Mouse (Mus musculus) embryonic facial prominence, embryonic 12.5 days (tissue): Measurements from ENCODE around the gene Tmem170b. TPM values are rescaled to one million over a fixed set of nuclear protein-coding genes. Genes with fewer than 3 reads are reported as not detected.

ENCODE experiments used
- ATAC-seq: fragments of 200-750 bp; cut with Nextera tagmentation; 2 replicates; pipeline ENCODE4 v1.8.0; 2017; ENCODE audit not compliant: insufficient number of reproducible peaks, insufficient read depth, low FRiP score, low TSS enrichment
- H3K27ac ChIP-seq: fragments of 300-500 bp; sonication (generic); 2 replicates; pipeline ENCODE4 v1.5.1; 2016; ENCODE audit warnings: mild to moderate bottlenecking
- H3K27me3 ChIP-seq: fragments of 300-500 bp; sonication (generic); 2 replicates; pipeline ENCODE4 v1.6.1; 2016; ENCODE audit warnings: mild to moderate bottlenecking, moderate library complexity
- H3K36me3 ChIP-seq: fragments of 300-500 bp; sonication (generic); 2 replicates; pipeline ENCODE4 v1.6.1; 2016; ENCODE audit warnings: mild to moderate bottlenecking
- H3K4me1 ChIP-seq: fragments of 300-500 bp; sonication (generic); 2 replicates; pipeline ENCODE4 v1.6.1; 2016
- H3K4me2 ChIP-seq: fragments of 300-500 bp; sonication (generic); replicated peaks from 2 replicates; pipeline ENCODE4 v1.6.1; 2016; ENCODE audit warnings: mild to moderate bottlenecking, moderate library complexity
- H3K4me3 ChIP-seq: fragments of 300-500 bp; sonication (generic); 2 replicates; pipeline ENCODE4 v1.5.1; 2016; ENCODE audit warnings: mild to moderate bottlenecking
- H3K9ac ChIP-seq: fragments of 300-500 bp; sonication (generic); 2 replicates; pipeline ENCODE4 v1.6.1; 2016; ENCODE audit warnings: mild to moderate bottlenecking, moderate library complexity
- H3K9me3 ChIP-seq: fragments of 300-500 bp; sonication (generic); 2 replicates; pipeline ENCODE4 v1.6.1; 2016; ENCODE audit warnings: mild to moderate bottlenecking, moderate library complexity
- WGBS: fragments of 180-500 bp; shearing (Covaris S2); methylation state at CpG from one replicate; pipeline ENCODE4 v1.1.7; 2016; 5-methylcytosine and 5-hydroxymethylcytosine counted together
- polyA plus RNA-seq: library from polyadenylated mRNA; unstranded; fragments of >200 nt; fragmentation: Nextera tagmentation; extraction: Ambion mirVana; gene quantifications from 2 replicates; pipeline ENCODE4 v1.2.1, GENCODE M21; 2016

Gene Tmem170b
- polyA plus RNA-seq, 1 experiment from 2014 or later: 11.6 TPM

- no peaks in the 10 kb centered on the region for H3K4me1 ChIP-seq
- no peak overlapping the region for H3K4me3 ChIP-seq
- WGBS: 90% methylated on average over 4 of the region's 4 CpGs
- no peak overlapping the region for H3K27ac ChIP-seq
- no peak for ATAC-seq
- H3K9ac ChIP-seq: no peak overlapping the region
- H3K27me3 ChIP-seq: no peaks in the 10 kb centered on the region
- H3K36me3 ChIP-seq: no peaks in the 10 kb centered on the region
- H3K4me2 ChIP-seq: no peak overlapping the region
- no peaks in the 10 kb centered on the region for H3K9me3 ChIP-seq
These were observed 13.8 kb downstream of the Tmem170b start for GRCm38 (mm10) chr13:41619470-41619869.

DNA sequence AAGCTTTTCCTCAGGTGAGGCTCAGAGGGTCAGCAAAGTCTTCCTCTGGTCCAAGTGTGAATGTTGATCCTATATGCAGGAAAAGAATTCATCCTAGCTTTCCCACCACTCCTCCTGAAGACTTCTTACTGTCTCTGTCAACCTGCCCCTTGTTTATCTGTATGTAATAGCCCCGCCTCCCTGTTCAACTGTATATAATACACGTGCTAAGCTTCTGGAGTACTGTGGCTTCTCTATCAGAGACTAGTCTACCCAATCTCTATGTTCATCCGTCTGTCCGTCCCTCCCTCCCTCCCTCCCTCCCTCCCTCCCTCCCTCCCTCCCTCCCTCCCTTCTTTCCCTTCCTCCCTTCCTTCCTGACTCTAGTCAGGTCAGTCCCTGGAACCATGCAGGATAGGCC is 14.4 kb downstream of the Tmem170b start:
- Histone ChIP-seq H3K4me2 (no peak overlapping the region), H3K27me3 (no peaks in the 10 kb centered on the region), H3K4me1 (no peaks in the 10 kb centered on the region), H3K9me3 (no peaks in the 10 kb centered on the region), H3K4me3 (no peak overlapping the region), H3K9ac (no peak overlapping the region), H3K27ac (no peak overlapping the region), H3K36me3 (no peaks in the 10 kb centered on the region)
- WGBS: 83% methylated on average over 4 of the region's 4 CpGs
- no peak for ATAC-seq

DNA sequence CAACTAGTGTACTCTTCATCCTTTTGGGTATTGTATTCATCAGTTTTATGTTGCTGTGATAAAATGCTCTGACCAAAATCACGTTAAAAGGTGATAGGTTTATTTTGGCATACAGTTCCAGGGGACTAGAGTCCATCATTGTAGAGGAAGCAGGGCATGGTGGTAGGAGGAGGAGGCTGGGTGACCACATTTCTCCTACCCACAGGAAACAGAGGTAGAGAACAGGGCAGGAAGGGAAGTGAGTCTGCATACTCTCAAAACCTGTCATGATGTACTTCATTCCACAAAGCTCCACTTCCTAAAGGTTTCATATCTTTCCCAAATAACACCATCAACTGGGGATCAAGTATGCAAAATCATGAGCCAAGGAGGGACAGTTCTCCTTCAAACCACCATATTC is 18.4 kb downstream of the Tmem170b start:
- no peaks in the 10 kb centered on the region for H3K36me3 ChIP-seq
- no peak overlapping the region for H3K9ac ChIP-seq
- ATAC-seq: no peak
- H3K9me3 ChIP-seq: no peaks in the 10 kb centered on the region
- H3K27me3 ChIP-seq: no peaks in the 10 kb centered on the region
- no peak overlapping the region for H3K4me2 ChIP-seq
- H3K4me3 ChIP-seq: no peak overlapping the region
- peaks cover 3% of the 10 kb centered on the region; the same call in 1 of the 2 replicates for H3K4me1 ChIP-seq
- no peak overlapping the region for H3K27ac ChIP-seq
- 81% methylated on average over 1 of the region's 1 CpGs for WGBS

DNA sequence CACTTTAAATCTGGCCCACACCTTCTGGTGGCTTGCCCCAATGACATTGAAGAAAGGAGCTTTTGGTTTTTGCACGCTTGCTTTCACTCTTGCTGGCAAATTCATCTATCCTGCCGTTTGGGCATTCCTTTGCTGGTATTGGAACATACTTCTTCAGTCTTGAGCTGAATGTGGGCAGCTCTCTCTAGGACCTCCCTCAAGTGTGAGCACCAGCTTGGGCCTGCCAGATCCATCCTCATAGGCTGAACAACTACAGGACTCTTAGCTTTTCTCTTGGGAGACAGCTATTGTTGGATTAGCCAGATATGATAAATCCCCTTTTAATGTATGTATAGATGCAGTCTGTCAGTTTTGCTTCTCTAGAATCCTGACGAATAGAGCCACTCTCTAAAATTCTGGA is 19.5 kb downstream of the Tmem170b start:
- no peaks in the 10 kb centered on the region for H3K9me3 ChIP-seq
- no peak for ATAC-seq
- H3K27ac ChIP-seq: no peak overlapping the region
- peaks cover 3% of the 10 kb centered on the region; the same call in 1 of the 2 replicates for H3K4me1 ChIP-seq
- H3K4me2 ChIP-seq: no peak overlapping the region
- no peak overlapping the region for H3K4me3 ChIP-seq
- H3K9ac ChIP-seq: no peak overlapping the region
- WGBS: 86% methylated on average over 3 of the region's 3 CpGs
- H3K27me3 ChIP-seq: no peaks in the 10 kb centered on the region
- no peaks in the 10 kb centered on the region for H3K36me3 ChIP-seq

GRCm38 (mm10) chr13:41627277-41627916 is 21.7 kb downstream of the Tmem170b start:
- WGBS: 50% methylated on average over 3 of the region's 3 CpGs

DNA sequence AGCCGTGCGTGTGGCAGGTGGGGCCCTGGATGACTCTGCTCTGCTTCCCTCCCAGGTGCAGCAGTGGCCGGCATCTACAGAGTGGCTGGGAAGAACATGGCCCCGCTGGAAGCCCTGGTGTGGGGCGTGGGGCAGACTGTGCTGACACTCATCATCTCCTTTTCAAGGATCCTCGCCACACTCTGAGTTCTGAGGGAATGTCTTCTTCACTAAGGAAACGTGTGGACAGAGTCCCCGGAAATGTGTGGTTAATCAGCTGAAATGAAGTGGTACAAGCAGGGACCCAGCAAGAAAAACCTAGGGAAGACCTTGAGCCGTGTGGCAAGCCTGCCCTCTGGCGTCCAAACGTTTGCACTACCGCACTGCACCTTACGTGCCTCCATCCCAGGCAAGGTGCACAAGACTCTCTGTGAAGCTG is 28.7 kb downstream of the Tmem170b start:
- Histone ChIP-seq H3K4me2 (no peak overlapping the region), H3K4me3 (no peak overlapping the region), H3K36me3 (0 out of 2 replicates have a peak, but pooled peaks cover 5% of the 10 kb centered on the region), H3K27ac (no peak overlapping the region), H3K27me3 (no peaks in the 10 kb centered on the region), H3K9ac (no peak overlapping the region), H3K4me1 (no peaks in the 10 kb centered on the region), H3K9me3 (no peaks in the 10 kb centered on the region)
- WGBS: 24% methylated on average over 13 of the region's 13 CpGs
- ATAC-seq: no peak

More at GRCm38 (mm10) chr13:41627277-41627916, 21.7 kb downstream of the Tmem170b start:
- Histone ChIP-seq H3K27me3 (no peaks in the 10 kb centered on the region), H3K4me3 (no peak overlapping the region), H3K36me3 (0 out of 2 replicates have a peak, but pooled peaks cover 5% of the 10 kb centered on the region), H3K9ac (no peak overlapping the region), H3K4me1 (peaks cover 3% of the 10 kb centered on the region; the same call in 1 of the 2 replicates), H3K27ac (no peak overlapping the region), H3K9me3 (no peaks in the 10 kb centered on the region), H3K4me2 (no peak overlapping the region)
- ATAC-seq: no peak

DNA sequence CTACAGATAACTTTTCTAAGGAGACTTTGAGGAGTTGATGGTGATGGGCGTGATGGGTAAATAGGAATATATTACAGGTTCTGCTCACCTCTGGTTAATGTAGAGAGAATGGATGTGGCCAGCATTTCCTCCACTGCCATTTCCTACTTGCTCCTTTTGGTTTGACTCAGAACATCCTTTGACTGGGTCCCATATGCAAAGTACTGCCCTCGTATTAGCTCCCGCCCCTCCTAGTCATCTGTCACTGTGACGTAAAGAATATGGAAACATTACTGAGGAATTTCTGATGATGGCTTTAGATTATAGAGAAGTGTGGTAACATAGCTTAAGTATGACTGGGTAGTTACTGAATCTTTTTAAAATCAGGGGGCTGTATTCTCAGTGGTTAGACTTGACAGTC is 32.4 kb downstream of the Tmem170b start:
- H3K4me1 ChIP-seq: no peaks in the 10 kb centered on the region
- no peak overlapping the region for H3K27ac ChIP-seq
- no peak overlapping the region for H3K9ac ChIP-seq
- H3K27me3 ChIP-seq: no peaks in the 10 kb centered on the region
- 87% methylated on average over 4 of the region's 4 CpGs for WGBS
- ATAC-seq: no peak
- H3K4me2 ChIP-seq: no peak overlapping the region
- no peaks in the 10 kb centered on the region for H3K36me3 ChIP-seq
- H3K4me3 ChIP-seq: no peak overlapping the region
- no peaks in the 10 kb centered on the region for H3K9me3 ChIP-seq

- WGBS: 24% methylated on average over 6 of the region's 6 CpGs
These were observed 37.1 kb downstream of the Tmem170b start for GRCm38 (mm10) chr13:41642851-41643250.

DNA sequence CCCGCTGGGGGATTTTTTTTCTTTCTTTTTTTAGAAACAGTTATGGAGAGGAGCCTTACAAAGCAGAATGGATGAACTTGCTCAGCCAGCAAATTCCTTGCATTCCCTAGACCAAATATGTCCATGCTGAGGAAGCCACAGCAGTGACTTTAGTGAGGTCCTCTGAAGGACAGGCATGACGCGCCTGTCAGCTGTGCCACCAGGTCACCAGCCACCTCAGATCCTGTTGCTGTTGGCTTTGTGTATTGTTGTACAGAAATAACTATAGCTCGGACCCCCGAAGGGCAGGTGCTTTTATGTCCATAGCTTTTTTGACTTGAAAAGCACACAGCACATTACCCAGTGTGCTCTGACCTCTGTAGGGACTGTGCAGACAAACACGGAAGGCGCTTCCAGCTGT is 38.1 kb downstream of the Tmem170b start:
- Histone ChIP-seq H3K4me1 (peaks cover 15% of the 10 kb centered on the region), H3K4me2 (no peak overlapping the region), H3K9me3 (no peaks in the 10 kb centered on the region), H3K9ac (no peak overlapping the region), H3K4me3 (no peak overlapping the region), H3K27me3 (no peaks in the 10 kb centered on the region), H3K36me3 (no peaks in the 10 kb centered on the region), H3K27ac (no peak overlapping the region)
- no peak for ATAC-seq
- 62% methylated on average over 7 of the region's 7 CpGs for WGBS

More at GRCm38 (mm10) chr13:41642851-41643250, 37.1 kb downstream of the Tmem170b start:
- Histone ChIP-seq H3K27me3 (no peaks in the 10 kb centered on the region), H3K9ac (no peak overlapping the region), H3K36me3 (no peaks in the 10 kb centered on the region), H3K4me1 (peaks cover 15% of the 10 kb centered on the region), H3K27ac (no peak overlapping the region), H3K4me3 (no peak overlapping the region), H3K9me3 (no peaks in the 10 kb centered on the region), H3K4me2 (no peak overlapping the region)
- no peak for ATAC-seq

- Histone ChIP-seq H3K9ac (no peak overlapping the region), H3K9me3 (no peaks in the 10 kb centered on the region), H3K4me3 (no peak overlapping the region), H3K36me3 (no peaks in the 10 kb centered on the region), H3K27me3 (no peaks in the 10 kb centered on the region), H3K27ac (no peak overlapping the region), H3K4me1 (peaks cover 15% of the 10 kb centered on the region), H3K4me2 (no peak overlapping the region)
- no peak for ATAC-seq
- WGBS: 50% methylated on average over 10 of the region's 10 CpGs
These were observed 39.1 kb downstream of the Tmem170b start for GRCm38 (mm10) chr13:41644591-41645482.

- Histone ChIP-seq H3K9ac (no peak overlapping the region), H3K9me3 (no peaks in the 10 kb centered on the region), H3K27ac (no peak overlapping the region), H3K4me2 (no peak overlapping the region), H3K4me1 (peaks cover 15% of the 10 kb centered on the region), H3K36me3 (no peaks in the 10 kb centered on the region), H3K27me3 (no peaks in the 10 kb centered on the region), H3K4me3 (no peak overlapping the region)
- WGBS: 69% methylated on average over 5 of the region's 5 CpGs
- no peak for ATAC-seq
These were observed 39.8 kb downstream of the Tmem170b start for GRCm38 (mm10) chr13:41645483-41645859.

- no peak overlapping the region for H3K9ac ChIP-seq
- H3K4me2 ChIP-seq: no peak overlapping the region
- H3K36me3 ChIP-seq: no peaks in the 10 kb centered on the region
- no peaks in the 10 kb centered on the region for H3K9me3 ChIP-seq
- H3K27me3 ChIP-seq: no peaks in the 10 kb centered on the region
- no peak for ATAC-seq
- no peak overlapping the region for H3K4me3 ChIP-seq
- WGBS: 86% methylated on average over 6 of the region's 6 CpGs
- H3K27ac ChIP-seq: no peak overlapping the region
- peaks cover 15% of the 10 kb centered on the region for H3K4me1 ChIP-seq
These were observed 42.3 kb downstream of the Tmem170b start for GRCm38 (mm10) chr13:41647976-41648375.
